ENCODE assay signal across 10 mouse cellular contexts in genomic region chr11:87759609-87760005, GRCm38 (mm10). TPM values are rescaled to one million over a fixed set of nuclear protein-coding genes. Genes with fewer than 3 reads are reported as not detected.
DNase-seq lines count a peak whose midpoint lies in the region; ATAC-seq and TF ChIP-seq lines count a peak whose summit lies in the region.
"Had no signal": no experiment of that assay in that cellular context is flagged by ENCODE, and none has a peak within 500 bp of the region (broad histone marks: within the 10 kb centered on the region; RNA-seq: fewer than 3 reads in every experiment).

No protein-coding gene starts in this region.

- whole genome bisulfite sequencing in bone marrow, adult 2 months = under 1% methylated on average over 3 of the region's 3 CpGs
- 6% methylated on average over 3 of the region's 3 CpGs for WGBS in hindbrain, postnatal 0 days
- WGBS in midbrain, embryonic 12.5 days = under 1% methylated on average over 3 of the region's 3 CpGs
- 4% methylated on average over 3 of the region's 3 CpGs for WGBS in intestine, embryonic 16.5 days

- no peaks in the 10 kb centered on the region for H3K9me3 ChIP-seq in hindbrain, postnatal 0 days (ENCODE audit: low read length)
- no peaks in the 10 kb centered on the region for H3K9me3 ChIP-seq in midbrain, embryonic 12.5 days
- no peaks in the 10 kb centered on the region for H3K9me3 ChIP-seq in intestine, embryonic 16.5 days (ENCODE audit: control insufficient read depth, low read length)
- H3K9me3 ChIP-seq: embryonic facial prominence, embryonic 12.5 days; limb, embryonic 12.5 days had no signal

- no peak overlapping the region for H3K4me3 ChIP-seq in bone marrow, adult 2 months (replicated peaks; ENCODE audit: control insufficient read depth, low read depth, low read length)
- 0 out of 2 replicates have a peak overlapping the region, but pooled peaks have one; percentile 73 for H3K4me3 ChIP-seq in hindbrain, postnatal 0 days (ENCODE audit: low read length)
- no peak overlapping the region; the same call in 1 of the 2 replicates for H3K4me3 ChIP-seq in midbrain, embryonic 12.5 days
- no peak overlapping the region for H3K4me3 ChIP-seq in intestine, embryonic 16.5 days (ENCODE audit: low read length)

- peak; percentile 58 for TF ChIP-seq CTCF in bone marrow, adult 2 months (IDR thresholded peaks at IDR 0.05; ENCODE audit: control insufficient read depth, insufficient read depth, low read length)
- TF ChIP-seq CTCF in hindbrain, postnatal 0 days (IDR thresholded peaks at IDR 0.05; ENCODE audit: low read depth) = peak; percentile 57

- TF ChIP-seq POLR2A in bone marrow, adult 2 months (IDR thresholded peaks at IDR 0.05; ENCODE audit: borderline replicate concordance, control insufficient read depth, low read depth, low read length) = peak; percentile 27; the same call in 1 of the 2 replicates

- peak overlapping the region; percentile 99 for H3K4me2 ChIP-seq in hindbrain, postnatal 0 days (ENCODE audit: low read depth, low read length)
- peak overlapping the region; percentile 98 for H3K4me2 ChIP-seq in midbrain, embryonic 12.5 days (replicated peaks)
- H3K4me2 ChIP-seq in intestine, embryonic 16.5 days (ENCODE audit: low read depth, low read length) = no peak overlapping the region

- peak overlapping the region; percentile 66 for H3K9ac ChIP-seq in hindbrain, postnatal 0 days (replicated peaks; ENCODE audit: low read length)
- H3K9ac ChIP-seq in midbrain, embryonic 12.5 days (replicated peaks) = 0 out of 2 replicates have a peak overlapping the region, but pooled peaks have one; percentile 65
- no peak overlapping the region for H3K9ac ChIP-seq in intestine, embryonic 16.5 days (ENCODE audit: low read depth, low read length)
- H3K9ac ChIP-seq: embryonic facial prominence, embryonic 12.5 days; limb, embryonic 12.5 days had no signal

- H3K36me3 ChIP-seq in hindbrain, postnatal 0 days (ENCODE audit: insufficient read depth, low read length) = no peaks in the 10 kb centered on the region
- H3K36me3 ChIP-seq in midbrain, embryonic 12.5 days = no peaks in the 10 kb centered on the region
- H3K36me3 ChIP-seq in intestine, embryonic 16.5 days (ENCODE audit: control insufficient read depth, insufficient read depth, low read length) = no peaks in the 10 kb centered on the region
- H3K36me3 ChIP-seq: embryonic facial prominence, embryonic 12.5 days; limb, embryonic 12.5 days had no signal

- no peak for ATAC-seq in hindbrain, postnatal 0 days
- no peak for ATAC-seq in midbrain, embryonic 12.5 days (ENCODE audit: low FRiP score, low read depth)
- ATAC-seq in intestine, embryonic 16.5 days = no peak

- no peak overlapping the region; the same call in 1 of the 2 replicates for H3K27ac ChIP-seq in bone marrow, adult 2 months (ENCODE audit: control insufficient read depth, insufficient read depth, low read depth, low read length, poor library complexity)
- H3K27ac ChIP-seq in hindbrain, postnatal 0 days = peak overlapping the region; percentile 83
- peak overlapping the region; percentile 77 for H3K27ac ChIP-seq in midbrain, embryonic 12.5 days (replicated peaks)
- no peak overlapping the region for H3K27ac ChIP-seq in intestine, embryonic 16.5 days (ENCODE audit: low read length)
- H3K27ac ChIP-seq: embryonic facial prominence, embryonic 12.5 days; limb, embryonic 12.5 days had no signal

- peaks cover 6% of the 10 kb centered on the region for H3K4me1 ChIP-seq in bone marrow, adult 2 months (ENCODE audit: control insufficient read depth, insufficient read depth, low read length)
- H3K4me1 ChIP-seq in hindbrain, postnatal 0 days (ENCODE audit: insufficient read depth, low read length) = peaks cover 5% of the 10 kb centered on the region; the same call in 1 of the 2 replicates
- H3K4me1 ChIP-seq in midbrain, embryonic 12.5 days = peaks cover 43% of the 10 kb centered on the region
- peaks cover 10% of the 10 kb centered on the region for H3K4me1 ChIP-seq in intestine, embryonic 16.5 days (ENCODE audit: control insufficient read depth, insufficient read depth, low read length)

- H3K27me3 ChIP-seq in hindbrain, postnatal 0 days (ENCODE audit: insufficient read depth, low read length) = no peaks in the 10 kb centered on the region
- H3K27me3 ChIP-seq in midbrain, embryonic 12.5 days = peaks cover 43% of the 10 kb centered on the region
- H3K27me3 ChIP-seq in intestine, embryonic 16.5 days (replicated peaks; ENCODE audit: control insufficient read depth, insufficient read depth, low read length) = peaks cover 50% of the 10 kb centered on the region

- DNase-seq in layer of hippocampus, adult 9-11 months = peak; percentile 62
- no peak for DNase-seq in layer of hippocampus, adult 9-10 months (ENCODE audit: low spot score)
- peak; percentile 71 for DNase-seq in hindbrain, postnatal 0 days (ENCODE audit: low spot score)
- DNase-seq in spleen, postnatal 4 days (ENCODE audit: low spot score in 2 of 2) = peak; percentile 83 to 90
- DNase-seq in adrenal gland, adult 2 months = no peak

RNA-seq across cellular contexts. Expression of gene Tspoap1, which starts 0.7 kb away (rescaled TPM):
- polyA plus RNA-seq in bone marrow, adult 2 months (2011; ENCODE audit: insufficient read depth, insufficient read length, low replicate concordance, missing spikeins) = 18.0 and 50.9 TPM in 2 replicates
- 103 and 137 TPM in 2 replicates for total RNA-seq in hindbrain, postnatal 0 days (2014; rRNA removed)
- 33.2 and 35.6 TPM in 2 replicates for polyA plus RNA-seq in hindbrain, postnatal 0 days (2015; fragmentation: Nextera tagmentation; extraction: Ambion mirVana)
- polyA plus RNA-seq in midbrain, embryonic 12.5 days (2016; fragmentation: Nextera tagmentation; extraction: Ambion mirVana) = 40.6 and 43.5 TPM in 2 replicates
- polyA plus RNA-seq in intestine, embryonic 16.5 days (2015; fragmentation: Nextera tagmentation; extraction: Ambion mirVana) = 0.83 and 1.2 TPM in 2 replicates
- total RNA-seq in adrenal gland, adult 2 months (2021) = 1 to 10 TPM; 3.3 to 4.6 TPM
- 6.6 and 9.7 TPM in 2 replicates for polyA plus RNA-seq in adrenal gland, adult 2 months (2012; rRNA removed)

RNA-seq across cellular contexts. Expression of gene Supt4a, which starts 22.3 kb away (rescaled TPM):
- 38.9 and 127 TPM in 2 replicates for polyA plus RNA-seq in bone marrow, adult 2 months (2011; ENCODE audit: insufficient read depth, insufficient read length, low replicate concordance, missing spikeins)
- total RNA-seq in hindbrain, postnatal 0 days (2014; rRNA removed) = 60.7 and 63.5 TPM in 2 replicates
- 125 and 135 TPM in 2 replicates for polyA plus RNA-seq in hindbrain, postnatal 0 days (2015; fragmentation: Nextera tagmentation; extraction: Ambion mirVana)
- polyA plus RNA-seq in midbrain, embryonic 12.5 days (2016; fragmentation: Nextera tagmentation; extraction: Ambion mirVana) = 139 and 145 TPM in 2 replicates
- 108 and 111 TPM in 2 replicates for polyA plus RNA-seq in intestine, embryonic 16.5 days (2015; fragmentation: Nextera tagmentation; extraction: Ambion mirVana)
- total RNA-seq in adrenal gland, adult 2 months (2021) = 10 to 100 TPM; 43.3 to 74.3 TPM
- polyA plus RNA-seq in adrenal gland, adult 2 months (2012; rRNA removed) = 18.5 and 21.4 TPM in 2 replicates

RNA-seq across cellular contexts. Expression of gene Mpo, which starts 33.8 kb away (rescaled TPM):
- polyA plus RNA-seq in bone marrow, adult 2 months (2011; ENCODE audit: insufficient read depth, insufficient read length, low replicate concordance, missing spikeins) = 330 and 630 TPM in 2 replicates
- total RNA-seq in hindbrain, postnatal 0 days (2014; rRNA removed) = 0.37 TPM in 1 of 2 replicates, not detected in the other
- polyA plus RNA-seq in hindbrain, postnatal 0 days (2015; fragmentation: Nextera tagmentation; extraction: Ambion mirVana) = 0.10 and 0.55 TPM in 2 replicates
- 0.97 and 1.2 TPM in 2 replicates for polyA plus RNA-seq in midbrain, embryonic 12.5 days (2016; fragmentation: Nextera tagmentation; extraction: Ambion mirVana)
- polyA plus RNA-seq in intestine, embryonic 16.5 days (2015; fragmentation: Nextera tagmentation; extraction: Ambion mirVana) = 1.8 and 6.1 TPM in 2 replicates
- total RNA-seq in adrenal gland, adult 2 months (2021) = under 1 TPM in 1 of 2 experiments, not detected in 1; 0.29 TPM
- not detected in 2 replicates for polyA plus RNA-seq in adrenal gland, adult 2 months (2012; rRNA removed)

Comparison
In these comparisons a context has a peak if more than half of its experiments do, and no peak if none do; other contexts are left out.
1. DNase-seq: peak in layer of hippocampus, adult 9-11 months (single experiment), hindbrain, postnatal 0 days (single experiment) and spleen, postnatal 4 days (2 of 2); none in layer of hippocampus, adult 9-10 months (single experiment) and adrenal gland, adult 2 months (single experiment).
2. H3K27ac ChIP-seq: peak in hindbrain, postnatal 0 days (single experiment) and midbrain, embryonic 12.5 days (single experiment); none in bone marrow, adult 2 months (single experiment) and intestine, embryonic 16.5 days (single experiment).
3. RNA of gene Mpo, which starts 33.8 kb away (polyA plus RNA-seq): 330 to 630 TPM in bone marrow, adult 2 months; 1.8 to 6.1 TPM in intestine, embryonic 16.5 days, 0.97 to 1.2 TPM in midbrain, embryonic 12.5 days, 0.10 to 0.55 TPM in hindbrain, postnatal 0 days and not detected in adrenal gland, adult 2 months; every median in the first group is over 10 times any median in the second.